Mouse (Mus musculus): Measurements from ENCODE around the gene Rapgef6. TPM values are rescaled to one million over a fixed set of nuclear protein-coding genes. Genes with fewer than 3 reads are reported as not detected.

Gene Rapgef6
- polyA plus RNA-seq, 1 experiment = 11.1 TPM

DNA sequence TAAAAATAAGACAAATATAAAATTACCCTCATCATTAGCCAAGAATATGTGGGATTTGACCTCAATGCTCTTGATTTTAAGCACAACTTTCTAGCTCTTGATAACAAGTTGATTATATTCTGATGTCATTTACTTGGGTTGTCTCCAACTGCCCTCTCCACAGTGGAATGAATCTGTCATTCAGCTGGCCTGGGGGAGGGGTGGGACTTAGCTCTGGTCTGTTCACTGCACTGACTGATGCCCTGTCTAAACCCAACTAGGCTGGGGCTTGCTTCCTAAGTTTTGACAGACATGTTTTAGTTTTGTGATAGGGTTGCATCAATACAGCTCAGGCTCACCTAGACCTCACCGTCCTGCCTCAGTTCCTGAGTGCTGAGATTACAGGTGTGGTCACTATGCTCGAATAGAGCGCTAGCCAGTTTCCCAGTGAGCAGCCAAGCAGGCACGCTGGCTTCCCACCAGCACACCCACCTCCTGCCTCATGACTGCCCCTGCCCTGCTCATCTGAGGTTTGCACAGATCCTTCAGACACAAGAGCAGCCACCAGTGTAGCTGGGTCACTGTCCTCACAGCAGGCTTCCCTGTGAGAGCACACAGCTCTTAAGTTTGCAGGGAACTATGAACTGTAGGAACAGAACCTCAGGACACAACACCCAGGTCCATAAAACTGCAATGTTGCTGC is 201.8 kb downstream of the Rapgef6 start:
- DNase-seq (ENCODE audit: low read depth, low spot score) = no peak
- WGBS = 73% methylated on average over 4 of the region's 4 CpGs

DNA sequence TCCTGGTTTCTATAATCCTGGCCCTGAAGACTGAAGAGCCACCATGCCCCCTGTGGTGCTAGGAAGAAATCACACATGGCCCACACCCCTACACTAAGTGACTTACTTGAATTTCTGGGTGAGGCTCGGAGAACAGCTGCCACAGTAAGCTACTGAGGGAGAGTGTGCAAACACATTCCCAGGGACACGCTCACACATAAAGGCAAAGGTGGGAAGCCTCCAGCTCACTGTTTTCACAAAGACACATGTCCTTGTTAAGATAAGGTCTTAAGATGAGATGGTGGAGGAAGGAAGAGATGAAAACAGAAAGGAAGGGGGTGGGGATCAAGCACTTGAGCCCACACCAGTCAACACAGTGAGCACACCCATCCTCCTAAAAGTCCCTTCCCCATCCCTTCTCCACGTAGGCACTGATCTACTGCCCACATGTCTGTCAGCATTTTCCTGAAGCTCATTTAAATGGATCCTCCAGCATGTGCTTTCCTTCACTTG is 204.0 kb downstream of the Rapgef6 start:
- no peak for DNase-seq (ENCODE audit: low read depth, low spot score)

GRCm38 (mm10) chr11:54727327-54727901 is 204.8 kb downstream of the Rapgef6 start:
- DNase-seq (ENCODE audit: low read depth, low spot score) = no peak

More for the DNA sequence above, 204.0 kb downstream of the Rapgef6 start:
- WGBS = 43% methylated on average over 3 of the region's 3 CpGs

DNA sequence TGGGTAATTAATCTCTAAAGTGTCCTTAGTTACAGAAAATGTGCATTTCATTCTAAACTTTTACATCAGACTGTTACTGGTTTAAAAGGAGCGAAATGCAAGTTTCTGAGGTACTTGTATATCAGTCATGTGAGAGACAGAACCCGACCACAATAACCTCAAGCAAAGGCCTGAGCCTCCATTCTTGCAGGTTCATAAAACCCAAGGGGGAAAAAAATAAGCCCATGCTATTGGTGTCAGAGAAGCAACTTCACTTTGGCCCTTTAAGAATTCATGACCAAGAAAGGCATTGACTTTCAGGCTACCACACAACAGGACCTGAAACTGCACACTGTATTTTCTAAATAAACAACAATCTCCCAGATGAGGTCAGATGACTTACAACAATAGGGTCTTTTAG is 205.7 kb downstream of the Rapgef6 start:
- 82% methylated on average over 2 of the region's 2 CpGs for WGBS
- DNase-seq (ENCODE audit: low read depth, low spot score) = no peak

More at GRCm38 (mm10) chr11:54727327-54727901, 204.8 kb downstream of the Rapgef6 start:
- 28% methylated on average over 5 of the region's 5 CpGs for WGBS

GRCm38 (mm10) chr11:54729311-54729710 is 206.7 kb downstream of the Rapgef6 start:
- WGBS = 82% methylated on average over 3 of the region's 3 CpGs
- no peak for DNase-seq (ENCODE audit: low read depth, low spot score)

- WGBS = 86% methylated on average over 5 of the region's 5 CpGs
- no peak for DNase-seq (ENCODE audit: low read depth, low spot score)
Observed at GRCm38 (mm10) chr11:54730931-54731330, 208.3 kb downstream of the Rapgef6 start.

DNA sequence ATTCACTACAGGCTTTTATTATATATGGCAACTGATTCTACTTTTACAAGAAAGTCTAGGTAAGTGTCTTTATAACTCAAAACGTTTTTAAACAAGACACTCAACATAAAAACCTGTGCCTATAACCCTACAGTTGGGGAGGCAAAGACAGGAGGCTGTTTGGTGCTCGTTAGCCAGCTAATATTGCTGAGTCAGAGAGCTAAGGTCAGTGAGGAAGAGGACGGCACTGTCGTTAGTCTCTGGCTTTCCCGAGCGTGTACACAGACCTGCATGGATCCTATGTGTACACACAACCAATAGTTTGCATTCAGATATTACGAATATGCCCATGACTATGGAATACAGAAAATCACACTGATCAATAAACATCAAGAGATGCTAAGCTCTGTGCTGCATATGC is 208.7 kb downstream of the Rapgef6 start:
- WGBS = 39% methylated on average over 7 of the region's 7 CpGs
- no peak for DNase-seq (ENCODE audit: low read depth, low spot score)

GRCm38 (mm10) chr11:54733546-54733945 is 210.9 kb downstream of the Rapgef6 start:
- WGBS = 83% methylated on average over 7 of the region's 7 CpGs
- DNase-seq (ENCODE audit: low read depth, low spot score) = no peak

DNA sequence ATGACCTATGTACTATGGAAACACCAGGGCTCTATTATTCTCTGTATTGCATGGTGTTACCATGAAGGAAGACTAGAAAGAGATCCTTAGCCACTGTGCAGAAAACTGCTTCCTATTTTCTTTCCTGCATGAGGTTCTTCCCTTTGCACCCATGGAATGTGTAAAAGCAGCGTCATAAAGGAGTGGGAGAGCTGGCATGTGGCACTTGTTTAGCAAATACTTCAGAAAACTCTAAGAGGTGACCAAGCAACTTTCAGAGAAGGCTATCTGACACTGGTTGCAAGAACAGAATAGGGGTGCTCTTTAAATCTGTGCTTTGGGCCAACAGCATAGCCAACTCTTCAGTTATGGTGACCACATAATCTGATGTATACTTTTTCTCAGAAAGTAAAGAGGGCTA is 212.5 kb downstream of the Rapgef6 start:
- WGBS = 84% methylated on average over 1 of the region's 1 CpGs
- no peak for DNase-seq (ENCODE audit: low read depth, low spot score)

- WGBS = 85% methylated on average over 5 of the region's 5 CpGs
- DNase-seq (ENCODE audit: low read depth, low spot score) = no peak
Observed at GRCm38 (mm10) chr11:54736903-54737302, 214.3 kb downstream of the Rapgef6 start.

- 96% methylated on average over 4 of the region's 4 CpGs for WGBS
- no peak for DNase-seq (ENCODE audit: low read depth, low spot score)
Observed at GRCm38 (mm10) chr11:54739012-54739750, 216.5 kb downstream of the Rapgef6 start.

DNA sequence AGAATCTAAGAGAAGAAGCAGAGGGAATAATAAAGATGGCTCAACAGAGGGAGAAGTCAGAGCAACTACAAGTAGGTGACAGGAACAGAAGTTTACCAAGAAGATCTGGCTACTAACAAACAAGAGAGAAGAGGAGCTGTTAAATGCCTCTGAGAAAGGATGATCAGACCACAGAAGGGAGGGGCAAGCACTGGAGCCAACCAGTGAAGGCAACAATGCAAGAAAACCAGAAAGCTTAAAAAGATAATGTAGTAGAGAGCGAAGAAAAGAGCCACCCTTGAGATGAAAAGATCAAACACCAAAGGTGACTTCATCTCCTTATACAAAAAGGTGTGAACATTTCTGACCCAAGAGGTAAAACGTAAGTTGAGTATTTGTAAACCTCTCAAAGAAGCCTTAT is 218.7 kb downstream of the Rapgef6 start:
- no peak for DNase-seq (ENCODE audit: low read depth, low spot score)
- 90% methylated on average over 2 of the region's 2 CpGs for WGBS

DNA sequence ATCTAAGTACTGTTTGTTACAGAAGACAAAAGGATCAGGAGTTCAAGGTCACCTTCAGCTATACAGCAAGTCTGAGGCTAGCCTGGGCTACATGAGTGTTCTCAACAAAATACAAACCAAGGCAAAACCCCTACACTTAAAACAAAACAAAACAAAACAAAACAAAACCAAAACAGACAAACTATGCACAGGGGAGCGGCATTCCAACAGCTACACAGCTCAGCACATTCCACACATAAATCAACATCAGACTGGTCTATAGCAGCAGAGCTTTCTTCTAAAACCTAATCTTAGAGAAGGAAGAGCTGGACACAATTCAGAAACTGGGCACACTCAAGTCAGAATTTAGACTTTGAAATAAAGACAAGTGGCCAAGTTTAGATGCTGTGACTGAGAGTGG is 221.6 kb downstream of the Rapgef6 start:
- no peak for DNase-seq (ENCODE audit: low read depth, low spot score)
- 95% methylated on average over 1 of the region's 1 CpGs for WGBS

Other genes starting within 250 kb of the Rapgef6 start
- gene Acsl6, start 219.0 kb upstream of the Rapgef6 start, polyA plus RNA-seq (2012; rRNA removed) = 0.53 and 2.0 TPM in 2 replicates
- not detected in 2 replicates for gene Meikin, start 152.2 kb upstream of the Rapgef6 start, polyA plus RNA-seq (2012; rRNA removed)
- 1.1 and 1.9 TPM in 2 replicates for gene Fnip1, start 84.6 kb upstream of the Rapgef6 start, polyA plus RNA-seq (2012; rRNA removed)

Measured in large intestine, adult 2 months (tissue).